Mouse (Mus musculus) adrenal gland, adult 8-10 months (tissue): ENCODE measurements around the gene Defb25. TPM values are rescaled to one million over a fixed set of nuclear protein-coding genes. Genes with fewer than 3 reads are reported as not detected.
"Not testable (repeated sequence)": the region's sequence is repeated elsewhere in the genome, so short reads cannot be mapped to it uniquely, and the experiment has no call there.

Experiments used
- DNase-seq: peaks from one replicate; pipeline ENCODE4 v3.0.0; 2022
- total RNA-seq, 4 experiments: library from RNA; stranded (reverse); gene quantifications; 2 replicates each; pipeline ENCODE4 v1.2.4; 2022

Defb25 gene
- total RNA-seq = 1 to 10 TPM in 2 of 4 experiments, not detected in 2; 1.9 to 2.2 TPM

- DNase-seq = no peak
These were observed at the start of gene Defb25 for GRCm38 (mm10) chr2:152622953-152623352. TSS of gene Defb25 (minus strand) at chr2:152623053.

- DNase-seq = no peak
These were observed 49.3 kb upstream of the Defb25 start for GRCm38 (mm10) chr2:152672166-152672565.

- no peak for DNase-seq
These were observed 48.8 kb upstream of the Defb25 start for GRCm38 (mm10) chr2:152671642-152671999.

GRCm38 (mm10) chr2:152670983-152671641 lies 48.3 kb upstream of the Defb25 start:
- DNase-seq = no peak

- no peak for DNase-seq
These were observed 47.0 kb upstream of the Defb25 start for GRCm38 (mm10) chr2:152669639-152670484.

GRCm38 (mm10) chr2:152669256-152669638 lies 46.4 kb upstream of the Defb25 start, which contains the start of gene H13:
TSS of gene H13 (plus strand) at chr2:152669461.
- DNase-seq = peak; percentile 87

- DNase-seq = not testable (repeated sequence)
These were observed 43.3 kb upstream of the Defb25 start for GRCm38 (mm10) chr2:152666191-152666590.

GRCm38 (mm10) chr2:152661163-152661562 lies 38.3 kb upstream of the Defb25 start:
- no peak for DNase-seq

- DNase-seq = no peak
These were observed 34.5 kb upstream of the Defb25 start for GRCm38 (mm10) chr2:152657398-152657797.

- DNase-seq = peak; percentile 79
These were observed 31.2 kb upstream of the Defb25 start for GRCm38 (mm10) chr2:152653874-152654715.

GRCm38 (mm10) chr2:152652901-152653620 lies 30.2 kb upstream of the Defb25 start:
- DNase-seq = peak; percentile 88

GRCm38 (mm10) chr2:152639406-152640113 lies 16.7 kb upstream of the Defb25 start:
- DNase-seq = no peak

GRCm38 (mm10) chr2:152638865-152639264 lies 16.0 kb upstream of the Defb25 start:
- DNase-seq = no peak

GRCm38 (mm10) chr2:152637381-152637780 lies 14.5 kb upstream of the Defb25 start:
- DNase-seq = no peak

- no peak for DNase-seq
These were observed 14.1 kb upstream of the Defb25 start for GRCm38 (mm10) chr2:152637006-152637322.

- DNase-seq = peak; percentile 46
These were observed 13.6 kb upstream of the Defb25 start for GRCm38 (mm10) chr2:152636246-152637005.

- DNase-seq = no peak
These were observed 11.5 kb upstream of the Defb25 start for GRCm38 (mm10) chr2:152634311-152634710.

- DNase-seq = no peak
These were observed 10.5 kb upstream of the Defb25 start for GRCm38 (mm10) chr2:152633334-152633733.

GRCm38 (mm10) chr2:152629904-152630303 lies 7.1 kb upstream of the Defb25 start:
- DNase-seq = no peak

GRCm38 (mm10) chr2:152629239-152629638 lies 6.4 kb upstream of the Defb25 start:
- no peak for DNase-seq

GRCm38 (mm10) chr2:152628066-152628465 lies 5.2 kb upstream of the Defb25 start:
- DNase-seq = no peak
